Mouse (Mus musculus): Measurements from ENCODE around the gene Ctnnd2.

Ctnnd2 gene

DNA sequence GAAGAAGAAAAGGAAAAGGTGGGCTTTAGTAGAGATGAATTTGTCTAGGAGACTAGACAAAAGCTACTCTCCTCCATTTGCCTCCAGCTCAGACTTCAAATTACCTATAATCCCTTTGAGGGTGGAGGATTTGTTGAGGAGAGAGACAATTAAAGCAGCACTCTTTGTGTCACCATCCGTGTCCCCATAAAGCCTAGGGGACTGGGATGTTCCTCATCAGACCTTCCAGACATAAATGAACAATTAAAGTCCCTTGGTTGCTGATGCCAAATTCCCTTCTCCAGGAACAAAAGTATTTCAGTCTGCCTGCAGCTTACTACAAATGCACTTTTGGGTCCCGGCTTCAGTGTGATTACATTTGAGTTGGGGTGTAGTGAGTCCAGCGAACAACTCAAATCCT lies 340.1 kb downstream of the Ctnnd2 start:
- no peak for DNase-seq (ENCODE audit: extremely low read depth, low read depth)

GRCm38 (mm10) chr15:30513122-30513521 lies 340.7 kb downstream of the Ctnnd2 start:
- DNase-seq (ENCODE audit: extremely low read depth, low read depth), result no peak

DNA sequence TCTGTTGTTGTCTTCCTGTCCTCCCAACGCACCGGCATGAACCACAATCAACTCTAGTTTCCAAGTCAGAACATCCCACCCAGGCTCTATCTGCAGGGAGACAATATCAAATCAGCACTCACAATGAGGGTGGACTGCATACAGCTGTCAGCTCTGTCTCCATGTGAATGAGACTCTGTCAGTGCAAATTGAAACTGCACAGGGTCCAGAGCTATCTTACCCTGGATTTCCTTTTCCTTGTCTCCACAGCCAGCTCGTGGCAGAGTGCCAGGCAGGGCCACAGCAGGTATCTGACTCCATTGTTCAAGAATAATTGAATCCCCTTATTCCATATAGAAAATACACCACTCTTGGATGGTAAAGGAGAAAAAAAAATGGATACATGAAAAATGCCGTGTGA lies 343.0 kb downstream of the Ctnnd2 start:
- no peak for DNase-seq (ENCODE audit: extremely low read depth, low read depth)

DNA sequence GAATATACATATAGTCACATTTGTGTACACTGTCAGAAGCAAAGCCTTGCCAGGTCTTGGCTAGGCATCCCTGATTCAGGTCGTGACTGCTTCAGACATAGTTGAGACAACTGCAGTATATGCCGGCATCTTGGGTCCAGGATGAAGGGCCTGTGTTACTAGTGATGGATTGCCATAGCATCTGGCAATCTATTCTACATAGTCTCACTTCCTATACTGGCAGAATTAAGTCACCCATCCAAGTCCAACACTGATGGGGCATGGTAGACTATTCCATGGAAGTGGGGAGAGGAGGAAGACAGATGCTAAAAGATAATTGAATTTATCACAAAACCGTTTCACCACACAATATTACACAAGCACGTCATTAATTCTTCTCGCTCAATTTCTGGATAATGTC lies 369.1 kb downstream of the Ctnnd2 start:
- DNase-seq (ENCODE audit: extremely low read depth, low read depth), result no peak

GRCm38 (mm10) chr15:30548263-30548662 lies 375.9 kb downstream of the Ctnnd2 start:
- no peak for DNase-seq (ENCODE audit: extremely low read depth, low read depth)

DNA sequence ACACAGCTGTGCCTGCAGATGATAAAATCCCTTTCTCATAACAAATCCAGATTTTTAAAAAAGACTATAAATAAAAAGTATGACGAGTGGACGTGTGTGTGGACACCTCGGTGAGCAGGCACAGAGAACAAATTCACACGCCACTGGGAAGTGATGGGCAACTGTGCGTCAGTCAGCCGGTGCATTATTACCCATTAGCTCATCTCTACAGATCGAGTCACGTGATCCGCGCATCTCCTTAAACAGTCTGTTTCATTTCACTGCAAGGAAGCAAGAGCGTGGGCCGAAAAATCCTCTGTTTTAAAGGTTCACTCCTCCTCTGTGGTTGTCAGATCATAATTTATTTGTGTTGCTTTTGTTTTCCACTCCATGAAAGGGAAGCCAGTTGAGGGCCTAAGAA lies 378.6 kb downstream of the Ctnnd2 start:
- no peak for DNase-seq (ENCODE audit: extremely low read depth, low read depth)

- DNase-seq (ENCODE audit: extremely low read depth, low read depth), result no peak
Observed at GRCm38 (mm10) chr15:30553910-30554406, 381.6 kb downstream of the Ctnnd2 start.

- no peak for DNase-seq (ENCODE audit: extremely low read depth, low read depth)
Observed at GRCm38 (mm10) chr15:30555787-30556186, 383.4 kb downstream of the Ctnnd2 start.

DNA sequence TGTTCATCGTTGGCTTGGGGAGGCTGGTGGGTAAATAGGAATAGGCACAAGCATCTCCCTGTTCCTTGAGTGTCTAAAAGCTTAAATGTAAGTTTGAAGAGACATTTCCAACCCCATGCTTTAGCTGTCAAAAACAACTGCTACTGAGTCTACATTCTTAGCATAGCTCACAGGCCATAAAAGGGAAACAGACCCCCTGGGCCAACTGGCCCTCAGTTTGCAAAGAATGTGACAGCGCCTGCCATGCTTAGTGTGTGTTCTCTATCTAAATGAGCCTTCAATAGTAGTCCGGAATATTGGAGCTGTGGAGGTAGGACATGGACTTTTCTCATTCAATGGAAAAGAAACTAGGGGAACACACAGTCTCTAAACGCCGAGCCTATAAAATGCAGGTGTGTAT lies 390.0 kb downstream of the Ctnnd2 start:
- DNase-seq (ENCODE audit: extremely low read depth, low read depth), result no peak

DNA sequence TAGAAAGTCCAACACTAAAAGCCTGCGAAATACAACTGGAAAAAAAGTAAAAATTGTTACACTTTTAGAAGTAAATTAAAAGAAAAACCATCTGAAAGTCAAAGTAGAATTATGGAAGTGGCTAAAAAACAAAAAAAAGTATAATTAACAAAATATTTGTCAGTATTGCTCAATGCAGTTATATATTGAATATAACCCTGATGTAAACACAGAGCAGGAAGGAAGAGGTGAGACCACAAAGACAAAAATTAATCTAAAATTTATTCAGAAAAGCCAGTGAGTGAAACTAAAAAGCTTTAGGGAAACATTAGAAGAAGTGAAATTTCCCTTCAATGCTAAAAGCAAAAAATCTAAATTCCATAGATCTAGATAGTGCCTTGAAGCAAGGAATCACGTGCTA lies 392.2 kb downstream of the Ctnnd2 start:
- DNase-seq (ENCODE audit: extremely low read depth, low read depth), result no peak

GRCm38 (mm10) chr15:30570254-30570800 lies 397.9 kb downstream of the Ctnnd2 start:
- DNase-seq (ENCODE audit: extremely low read depth, low read depth), result no peak

- no peak for DNase-seq (ENCODE audit: extremely low read depth, low read depth)
Observed at GRCm38 (mm10) chr15:30587446-30587845, 415.1 kb downstream of the Ctnnd2 start.

- no peak for DNase-seq (ENCODE audit: extremely low read depth, low read depth)
Observed at GRCm38 (mm10) chr15:30590865-30591264, 418.5 kb downstream of the Ctnnd2 start.

DNA sequence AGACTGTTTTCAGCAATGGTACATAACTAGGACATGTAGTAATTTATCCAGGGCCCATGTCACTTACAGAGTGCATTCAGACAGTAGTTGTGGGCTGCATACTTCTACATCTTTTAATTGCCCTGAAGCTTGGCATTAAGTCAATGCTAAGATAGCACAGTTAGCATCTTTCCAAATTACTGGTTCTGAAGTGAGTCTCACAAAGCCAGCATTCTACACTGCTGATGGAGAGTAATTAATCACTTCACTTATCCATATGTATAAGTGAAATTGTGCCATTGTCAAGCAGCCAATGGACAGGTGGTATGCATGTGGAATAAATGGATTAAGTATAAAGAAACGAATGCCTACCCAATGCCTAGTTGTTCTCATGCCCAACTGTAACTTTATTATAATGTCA lies 423.1 kb downstream of the Ctnnd2 start:
- DNase-seq (ENCODE audit: extremely low read depth, low read depth), result no peak

DNA sequence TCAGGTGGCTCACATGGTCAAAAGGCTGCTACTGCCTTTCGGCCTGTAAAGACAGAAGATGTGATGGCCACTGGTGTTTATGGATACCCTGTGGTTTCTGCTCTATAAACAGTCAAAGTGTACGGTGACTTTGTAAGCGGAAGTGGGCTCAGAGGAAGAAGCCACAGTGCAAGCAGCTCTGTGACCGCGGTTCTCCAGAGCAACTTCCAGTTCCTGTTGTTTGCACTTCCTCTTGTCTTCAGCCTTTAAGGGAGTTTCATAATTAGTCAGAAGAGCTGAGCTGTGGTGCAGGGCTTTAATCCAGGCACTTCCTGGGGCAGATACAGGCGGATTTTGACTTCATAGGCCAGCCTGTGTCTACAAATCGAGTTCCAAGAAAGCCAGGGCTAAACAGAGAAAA lies 438.2 kb downstream of the Ctnnd2 start:
- no peak for DNase-seq (ENCODE audit: extremely low read depth, low read depth)

- DNase-seq (ENCODE audit: extremely low read depth, low read depth), result no peak
Observed at GRCm38 (mm10) chr15:30615451-30615850, 443.1 kb downstream of the Ctnnd2 start.

DNA sequence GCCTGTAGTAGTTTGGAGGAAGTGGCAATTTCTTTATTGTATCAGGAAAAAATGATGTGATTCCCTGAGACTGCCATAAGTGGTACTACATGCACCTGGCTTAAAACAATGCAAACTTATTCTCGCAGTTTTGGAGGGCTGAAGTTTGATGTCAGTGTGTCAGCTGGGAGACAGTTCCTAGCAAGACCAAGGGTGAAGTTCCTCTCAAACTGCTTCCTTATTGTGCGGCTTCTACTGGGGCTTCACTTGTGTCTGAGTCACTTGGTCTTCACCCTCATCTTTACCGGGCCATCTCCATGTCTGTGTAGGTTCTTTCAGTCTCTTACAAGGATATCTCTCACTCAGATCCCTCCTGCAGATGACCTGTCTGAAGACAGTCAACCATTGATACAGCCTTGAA lies 444.5 kb downstream of the Ctnnd2 start:
- no peak for DNase-seq (ENCODE audit: extremely low read depth, low read depth)

- DNase-seq (ENCODE audit: extremely low read depth, low read depth), result no peak
Observed at GRCm38 (mm10) chr15:30617932-30618331, 445.5 kb downstream of the Ctnnd2 start.

- DNase-seq (ENCODE audit: extremely low read depth, low read depth), result no peak
Observed at GRCm38 (mm10) chr15:30628524-30628923, 456.1 kb downstream of the Ctnnd2 start.

- DNase-seq (ENCODE audit: extremely low read depth, low read depth), result no peak
Observed at GRCm38 (mm10) chr15:30632113-30632735, 459.8 kb downstream of the Ctnnd2 start.

GRCm38 (mm10) chr15:30633917-30634316 lies 461.5 kb downstream of the Ctnnd2 start:
- no peak for DNase-seq (ENCODE audit: extremely low read depth, low read depth)

- no peak for DNase-seq (ENCODE audit: extremely low read depth, low read depth)
Observed at GRCm38 (mm10) chr15:30634522-30634921, 462.1 kb downstream of the Ctnnd2 start.

DNA sequence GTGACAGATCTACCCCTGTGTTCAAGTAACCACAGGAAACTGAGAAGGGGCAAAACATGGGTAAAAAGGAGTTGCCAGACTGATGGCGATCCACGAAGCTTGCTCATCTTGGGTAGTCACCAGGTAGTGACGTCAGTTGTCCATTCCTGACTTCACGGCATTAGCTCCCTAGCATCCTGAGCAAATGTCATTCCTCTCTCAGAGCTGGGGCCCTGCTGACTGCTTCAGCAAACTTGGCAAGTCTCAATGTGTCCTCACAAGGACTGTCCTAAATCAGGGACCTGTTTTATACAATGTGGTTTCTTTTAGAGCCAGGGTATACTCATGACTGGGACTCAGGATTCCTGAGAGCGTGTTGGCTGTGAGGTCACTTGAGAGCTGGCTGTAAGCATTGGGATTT lies 468.3 kb downstream of the Ctnnd2 start:
- no peak for DNase-seq (ENCODE audit: extremely low read depth, low read depth)
